ENCODE assay signal across 9 mouse cellular contexts in genomic region chr4:124646591-124646990, GRCm38 (mm10). TPM values are rescaled to one million over a fixed set of nuclear protein-coding genes. Genes with fewer than 3 reads are reported as not detected.
DNase-seq lines count a peak whose midpoint lies in the region; ATAC-seq and TF ChIP-seq lines count a peak whose summit lies in the region.
"Had no signal": no experiment of that assay in that cellular context is flagged by ENCODE, and none has a peak within 500 bp of the region (broad histone marks: within the 10 kb centered on the region; RNA-seq: fewer than 3 reads in every experiment).

No protein-coding gene starts in this region.

- peak overlapping the region; percentile 60 for H3K4me3 ChIP-seq in gastrocnemius, adult 2 months
- peak overlapping the region; percentile 41; the same call in 1 of the 2 replicates for H3K4me3 ChIP-seq in G1E (ENCODE audit: low read depth, low read length)
- no peak overlapping the region for H3K4me3 ChIP-seq in liver, embryonic 14.5 days (ENCODE audit: insufficient read depth in 1 of 2, low read depth in 2 of 2, low read length in 2 of 2)

- no peak for DNase-seq in gastrocnemius, adult 2 months
- DNase-seq in gastrocnemius, postnatal 25 days, result no peak
- no peak for DNase-seq in G1E (ENCODE audit: low spot score)
- DNase-seq in heart, postnatal 36 days, result peak; percentile 22
- DNase-seq in liver, embryonic 14.5 days (ENCODE audit: low read depth in 3 of 3, low spot score in 3 of 3), result no peak
- DNase-seq in spleen, postnatal 4 days (ENCODE audit: low spot score in 2 of 2), result no peak
- no peak for DNase-seq in right cerebral cortex, postnatal 25 days
- DNase-seq in left cerebral cortex, adult 18-20 months (ENCODE audit: low spot score in 2 of 2), result no peak
- DNase-seq: cerebellum, adult 8-10 months had no signal

- peaks cover 18% of the 10 kb centered on the region for H3K4me1 ChIP-seq in G1E (ENCODE audit: insufficient read depth, low read depth, low read length)
- peaks cover 14 to 23% of the 10 kb centered on the region in 2 experiments for H3K4me1 ChIP-seq in liver, embryonic 14.5 days (replicated peaks; ENCODE audit: control insufficient read depth in 2 of 2, insufficient read depth in 2 of 2, low read length in 1 of 2)

- TF ChIP-seq CTCF in gastrocnemius, adult 2 months (IDR thresholded peaks at IDR 0.05), result no peak
- TF ChIP-seq CTCF in G1E (IDR thresholded peaks at IDR 0.05; ENCODE audit: low read depth, low read length), result no peak
- no peak for TF ChIP-seq CTCF in liver, embryonic 14.5 days (IDR thresholded peaks at IDR 0.05; ENCODE audit: low read depth)

- peak overlapping the region; percentile 34 for H3K4me2 ChIP-seq in liver, embryonic 14.5 days (ENCODE audit: low read depth)

- TF ChIP-seq EP300 in liver, embryonic 14.5 days (IDR thresholded peaks at IDR 0.05; ENCODE audit: low read depth), result no peak

- H3K9ac ChIP-seq in liver, embryonic 14.5 days (replicated peaks), result no peak overlapping the region

- no peaks in the 10 kb centered on the region for H3K9me3 ChIP-seq in G1E (replicated peaks)
- no peaks in the 10 kb centered on the region for H3K9me3 ChIP-seq in liver, embryonic 14.5 days (ENCODE audit: control insufficient read depth, low read length)

- H3K27me3 ChIP-seq in G1E (ENCODE audit: insufficient read depth, low read length), result peaks cover 12% of the 10 kb centered on the region
- H3K27me3 ChIP-seq in liver, embryonic 14.5 days (ENCODE audit: control insufficient read depth, insufficient read depth, low read length), result peaks cover 15% of the 10 kb centered on the region

- intact Hi-C loops in gastrocnemius, adult 2 months (cut with DNase I), result no loop called here
- intact Hi-C loops in heart, postnatal 36 days (cut with DNase I), result no loop called here

- H3K27ac ChIP-seq in gastrocnemius, adult 2 months, result peak overlapping the region; percentile 20; the same call in 1 of the 2 replicates
- H3K27ac ChIP-seq in liver, embryonic 14.5 days, result no peak overlapping the region

- H3K36me3 ChIP-seq in G1E (replicated peaks), result no peaks in the 10 kb centered on the region
- H3K36me3 ChIP-seq in liver, embryonic 14.5 days (replicated peaks; ENCODE audit: control insufficient read depth, insufficient read depth, low read depth), result no peaks in the 10 kb centered on the region

- no peak for ATAC-seq in G1E (ENCODE audit: extremely low read depth, insufficient number of reproducible peaks, low FRiP score, poor library complexity, severe bottlenecking)
- ATAC-seq in liver, embryonic 14.5 days (ENCODE audit: insufficient read depth), result no peak

- 7% methylated on average over 8 of the region's 8 CpGs for WGBS in liver, embryonic 14.5 days (ENCODE audit: insufficient replicate concordance)

RNA-seq across cellular contexts. Expression of gene Pou3f1, which starts 10.0 kb away (rescaled TPM):
- total RNA-seq in gastrocnemius, adult 2 months (2021), result under 1 TPM; 0.14 to 0.26 TPM
- total RNA-seq in gastrocnemius, postnatal 25 days (2021), result under 1 TPM; 0.38 to 0.43 TPM
- total RNA-seq in G1E (2014; fragmentation: Nextera tagmentation), result not detected in 2 replicates
- 0.05 TPM in 1 of 2 replicates, not detected in the other for total RNA-seq in G1E (2017)
- polyA plus RNA-seq in G1E (2012), result not detected in 2 replicates
- total RNA-seq in heart, postnatal 36 days (2021), result under 1 TPM; 0.11 to 0.16 TPM
- 0.01 and 0.02 TPM in 2 replicates for polyA plus RNA-seq in liver, embryonic 14.5 days (2012; rRNA removed)
- polyA plus RNA-seq in liver, embryonic 14.5 days (2014; fragmentation: Nextera tagmentation; extraction: Ambion mirVana), result not detected in 2 replicates
- 10 to 100 TPM; 17.1 to 17.3 TPM for total RNA-seq in left cerebral cortex, adult 18-20 months (2021)

RNA-seq across cellular contexts. Expression of gene 3100002H09Rik, which starts 36.0 kb away (rescaled TPM):
- total RNA-seq in gastrocnemius, adult 2 months (2021), result not detected
- total RNA-seq in gastrocnemius, postnatal 25 days (2021), result not detected
- not detected in 2 replicates for total RNA-seq in G1E (2014; fragmentation: Nextera tagmentation)
- total RNA-seq in G1E (2017), result 0.27 TPM in 1 of 2 replicates, not detected in the other
- polyA plus RNA-seq in G1E (2012), result not detected in 2 replicates
- not detected for total RNA-seq in heart, postnatal 36 days (2021)
- not detected in 2 replicates for polyA plus RNA-seq in liver, embryonic 14.5 days (2012; rRNA removed)
- polyA plus RNA-seq in liver, embryonic 14.5 days (2014; fragmentation: Nextera tagmentation; extraction: Ambion mirVana), result not detected in 2 replicates
- total RNA-seq in left cerebral cortex, adult 18-20 months (2021), result under 1 TPM in 1 of 2 experiments, not detected in 1; 0.86 TPM

RNA-seq across cellular contexts. Expression of gene Utp11, which starts 46.8 kb away (rescaled TPM):
- total RNA-seq in gastrocnemius, adult 2 months (2021), result 10 to 100 TPM; 17.5 to 21.5 TPM
- total RNA-seq in gastrocnemius, postnatal 25 days (2021), result 10 to 100 TPM; 16.1 to 18.3 TPM
- total RNA-seq in G1E (2014; fragmentation: Nextera tagmentation), result 80.4 and 94.2 TPM in 2 replicates
- 69.2 and 94.3 TPM in 2 replicates for total RNA-seq in G1E (2017)
- 12.6 and 16.7 TPM in 2 replicates for polyA plus RNA-seq in G1E (2012)
- 10 to 100 TPM; 12.1 to 14.0 TPM for total RNA-seq in heart, postnatal 36 days (2021)
- 7.5 and 16.4 TPM in 2 replicates for polyA plus RNA-seq in liver, embryonic 14.5 days (2012; rRNA removed)
- 20.8 and 22.4 TPM in 2 replicates for polyA plus RNA-seq in liver, embryonic 14.5 days (2014; fragmentation: Nextera tagmentation; extraction: Ambion mirVana)
- total RNA-seq in left cerebral cortex, adult 18-20 months (2021), result 10 to 100 TPM; 15.0 to 15.3 TPM

RNA-seq across cellular contexts. Expression of gene Fhl3, which starts 53.9 kb away (rescaled TPM):
- 100 to 1,000 TPM; 151 to 515 TPM for total RNA-seq in gastrocnemius, adult 2 months (2021)
- 100 to 1,000 TPM; 200 to 220 TPM for total RNA-seq in gastrocnemius, postnatal 25 days (2021)
- 22.9 and 29.7 TPM in 2 replicates for total RNA-seq in G1E (2014; fragmentation: Nextera tagmentation)
- 13.5 and 15.2 TPM in 2 replicates for total RNA-seq in G1E (2017)
- 27.6 and 28.2 TPM in 2 replicates for polyA plus RNA-seq in G1E (2012)
- 10 to 100 TPM; 12.9 to 13.7 TPM for total RNA-seq in heart, postnatal 36 days (2021)
- 2.8 TPM in 2 replicates for polyA plus RNA-seq in liver, embryonic 14.5 days (2012; rRNA removed)
- polyA plus RNA-seq in liver, embryonic 14.5 days (2014; fragmentation: Nextera tagmentation; extraction: Ambion mirVana), result 2.7 and 2.9 TPM in 2 replicates
- total RNA-seq in left cerebral cortex, adult 18-20 months (2021), result 1 to 10 TPM; 1.3 TPM

Comparison
In these comparisons a context has a peak if more than half of its experiments do, and no peak if none do; other contexts are left out.
1. DNase-seq: peak in heart, postnatal 36 days (2 of 2); none in gastrocnemius, adult 2 months (single experiment), gastrocnemius, postnatal 25 days (single experiment), G1E (single experiment), liver, embryonic 14.5 days (0 of 3), spleen, postnatal 4 days (0 of 2), right cerebral cortex, postnatal 25 days (single experiment) and left cerebral cortex, adult 18-20 months (0 of 2).
2. H3K4me3 ChIP-seq: peak in gastrocnemius, adult 2 months (single experiment) and G1E (single experiment); none in liver, embryonic 14.5 days (0 of 2).
3. RNA of gene Pou3f1, which starts 10.0 kb away (total RNA-seq): 17.1 to 17.3 TPM in left cerebral cortex, adult 18-20 months; 0.38 to 0.43 TPM in gastrocnemius, postnatal 25 days, 0.14 to 0.26 TPM in gastrocnemius, adult 2 months, 0.11 to 0.16 TPM in heart, postnatal 36 days and 0.05 TPM in G1E; every median in the first group is over 10 times any median in the second.